Mouse (Mus musculus) testis, adult 2 months (tissue): ENCODE data around the gene Rps15a. TPM values are rescaled to one million over a fixed set of nuclear protein-coding genes. Genes with fewer than 3 reads are reported as not detected.

Source experiments
- H3K27ac ChIP-seq: fragments of 200-500 bp; 2 replicates; pipeline ENCODE4 v1.5.1; 2012; ENCODE audit warnings: low read depth, low read length; ENCODE audit not compliant: control insufficient read depth, insufficient read depth
- H3K27me3 ChIP-seq: fragments of 200-500 bp; 2 replicates; pipeline ENCODE4 v1.6.1; 2012; ENCODE audit warnings: mild to moderate bottlenecking, low read length, moderate library complexity; ENCODE audit not compliant: control insufficient read depth, insufficient read depth
- H3K36me3 ChIP-seq: fragments of 200-500 bp; 2 replicates; pipeline ENCODE4 v1.6.1; 2012; ENCODE audit warnings: mild to moderate bottlenecking, low read length; ENCODE audit not compliant: control insufficient read depth, insufficient read depth
- H3K4me1 ChIP-seq: fragments of 200-500 bp; 2 replicates; pipeline ENCODE4 v1.6.1; 2012; ENCODE audit warnings: low read length; ENCODE audit not compliant: control insufficient read depth, insufficient read depth
- H3K4me3 ChIP-seq: fragments of 200-500 bp; 2 replicates; pipeline ENCODE4 v1.5.1; 2012; ENCODE audit warnings: low read depth, mild to moderate bottlenecking, low read length, moderate library complexity, mixed read lengths; ENCODE audit not compliant: control insufficient read depth
- CTCF ChIP-seq: fragments of 200-500 bp; IDR thresholded peaks from 2 replicates; pipeline ENCODE4 v1.5.1; 2012; ENCODE audit warnings: low read depth, mild to moderate bottlenecking, inconsistent platforms, low read length, moderate library complexity; ENCODE audit not compliant: control insufficient read depth, insufficient read depth, insufficient replicate concordance
- POLR2A ChIP-seq: fragments of 200-500 bp; IDR thresholded peaks from 2 replicates; pipeline ENCODE4 v1.6.1; 2012; ENCODE audit warnings: low read depth, mild to moderate bottlenecking, inconsistent platforms, low read length, moderate library complexity; ENCODE audit not compliant: control insufficient read depth
- polyA plus RNA-seq: library from polyadenylated mRNA; depleted of rRNA; stranded (reverse); fragments of >200 nt; gene quantifications from 2 replicates; pipeline ENCODE4 v1.2.3, GENCODE M21; 2012

Rps15a gene
- polyA plus RNA-seq, 1 experiment = 1,374 TPM

- H3K4me1 ChIP-seq = peaks cover 3% of the 10 kb centered on the region
- TF ChIP-seq CTCF = no peak
- no peak for TF ChIP-seq POLR2A
- H3K27me3 ChIP-seq = no peaks in the 10 kb centered on the region
- peak overlapping the region; percentile 36 for H3K4me3 ChIP-seq
- no peaks in the 10 kb centered on the region; the same call in 1 of the 2 replicates for H3K36me3 ChIP-seq
- no peak overlapping the region for H3K27ac ChIP-seq
Measured at GRCm38 (mm10) chr7:118116787-118117538, 975 bp upstream of the Rps15a start.

GRCm38 (mm10) chr7:118115533-118115876 is 483 bp downstream of the Rps15a start:
- peak overlapping the region; percentile 88 for H3K27ac ChIP-seq
- TF ChIP-seq CTCF = no peak
- TF ChIP-seq POLR2A = no peak
- H3K36me3 ChIP-seq = no peaks in the 10 kb centered on the region; the same call in 1 of the 2 replicates
- peaks cover 3% of the 10 kb centered on the region for H3K4me1 ChIP-seq
- H3K4me3 ChIP-seq = peak overlapping the region; percentile 92
- H3K27me3 ChIP-seq = no peaks in the 10 kb centered on the region

- H3K36me3 ChIP-seq = no peaks in the 10 kb centered on the region; the same call in none of the 2 replicates
- no peak overlapping the region for H3K27ac ChIP-seq
- no peak overlapping the region for H3K4me3 ChIP-seq
- peaks cover 3% of the 10 kb centered on the region for H3K4me1 ChIP-seq
- no peaks in the 10 kb centered on the region for H3K27me3 ChIP-seq
- no peak for TF ChIP-seq POLR2A
- no peak for TF ChIP-seq CTCF
Measured at GRCm38 (mm10) chr7:118113541-118114297, 2.3 kb downstream of the Rps15a start.

GRCm38 (mm10) chr7:118111128-118111527 is 4.9 kb downstream of the Rps15a start:
- no peak for TF ChIP-seq CTCF
- no peak for TF ChIP-seq POLR2A

GRCm38 (mm10) chr7:118107671-118108070 is 8.3 kb downstream of the Rps15a start:
- H3K27ac ChIP-seq = no peak overlapping the region
- no peaks in the 10 kb centered on the region for H3K4me1 ChIP-seq
- no peaks in the 10 kb centered on the region; the same call in none of the 2 replicates for H3K36me3 ChIP-seq
- TF ChIP-seq POLR2A (no peak), CTCF (no peak)
- H3K4me3 ChIP-seq = no peak overlapping the region
- H3K27me3 ChIP-seq = no peaks in the 10 kb centered on the region

More at GRCm38 (mm10) chr7:118111128-118111527, 4.9 kb downstream of the Rps15a start:
- Histone ChIP-seq H3K4me3 (no peak overlapping the region; the same call in 1 of the 2 replicates), H3K27ac (no peak overlapping the region), H3K27me3 (no peaks in the 10 kb centered on the region), H3K36me3 (no peaks in the 10 kb centered on the region; the same call in none of the 2 replicates), H3K4me1 (peaks cover 3% of the 10 kb centered on the region)

GRCm38 (mm10) chr7:118104458-118105052 is 11.4 kb downstream of the Rps15a start:
- no peaks in the 10 kb centered on the region; the same call in none of the 2 replicates for H3K36me3 ChIP-seq
- no peaks in the 10 kb centered on the region for H3K27me3 ChIP-seq
- TF ChIP-seq CTCF (no peak), POLR2A (no peak)
- H3K4me3 ChIP-seq = no peak overlapping the region
- H3K4me1 ChIP-seq = no peaks in the 10 kb centered on the region
- H3K27ac ChIP-seq = no peak overlapping the region
